Mouse (Mus musculus) liver, embryonic 15.5 days (tissue): ENCODE data around the gene Olfr132. TPM values are rescaled to one million over a fixed set of nuclear protein-coding genes. Genes with fewer than 3 reads are reported as not detected.
"Not testable (repeated sequence)": the region's sequence is repeated elsewhere in the genome, so short reads cannot be mapped to it uniquely, and the experiment has no call there.

Experiments
- ATAC-seq: fragments of 200-750 bp; cut with Nextera tagmentation; 2 replicates; pipeline ENCODE4 v1.8.0; 2017; ENCODE audit warnings: moderate number of reproducible peaks, mild to moderate bottlenecking, moderate library complexity; ENCODE audit not compliant: insufficient read depth
- H3K27ac ChIP-seq: fragments of 300-500 bp; sonication (generic); replicated peaks from 2 replicates; pipeline ENCODE4 v1.5.1; 2015; ENCODE audit warnings: mild to moderate bottlenecking, inconsistent platforms
- H3K27me3 ChIP-seq: fragments of 300-500 bp; sonication (generic); 2 replicates; pipeline ENCODE4 v1.6.1; 2015; ENCODE audit warnings: mild to moderate bottlenecking, inconsistent platforms
- H3K36me3 ChIP-seq: fragments of 300-500 bp; sonication (generic); replicated peaks from 2 replicates; pipeline ENCODE4 v1.6.1; 2015; ENCODE audit warnings: moderate library complexity, mild to moderate bottlenecking, inconsistent platforms
- H3K4me1 ChIP-seq: fragments of 300-500 bp; sonication (generic); replicated peaks from 2 replicates; pipeline ENCODE4 v1.6.1; 2015; ENCODE audit warnings: inconsistent platforms
- H3K4me2 ChIP-seq: fragments of 300-500 bp; sonication (generic); 2 replicates; pipeline ENCODE4 v1.6.1; 2015; ENCODE audit warnings: moderate library complexity, mild to moderate bottlenecking, inconsistent platforms
- H3K4me3 ChIP-seq: fragments of 300-500 bp; sonication (generic); replicated peaks from 2 replicates; pipeline ENCODE4 v1.5.1; 2015; ENCODE audit warnings: mild to moderate bottlenecking, inconsistent platforms
- H3K9ac ChIP-seq: fragments of 300-500 bp; sonication (generic); 2 replicates; pipeline ENCODE4 v1.6.1; 2015; ENCODE audit warnings: moderate library complexity, mild to moderate bottlenecking, inconsistent platforms
- H3K9me3 ChIP-seq: fragments of 300-500 bp; sonication (generic); replicated peaks from 2 replicates; pipeline ENCODE4 v1.6.1; 2016; ENCODE audit warnings: inconsistent platforms
- WGBS: fragments of 180-500 bp; shearing (Covaris S2); methylation state at CpG from one replicate; pipeline ENCODE4 v1.1.7; 2015; ENCODE audit warnings: mixed read lengths; ENCODE audit not compliant: insufficient replicate concordance; 5-methylcytosine and 5-hydroxymethylcytosine counted together
- polyA plus RNA-seq: library from polyadenylated mRNA; unstranded; fragments of >200 nt; fragmentation: Nextera tagmentation; extraction: Ambion mirVana; gene quantifications from 2 replicates; pipeline ENCODE4 v1.2.1, GENCODE M21; 2015

Gene Olfr132
- polyA plus RNA-seq, result not detected in 2 replicates

DNA sequence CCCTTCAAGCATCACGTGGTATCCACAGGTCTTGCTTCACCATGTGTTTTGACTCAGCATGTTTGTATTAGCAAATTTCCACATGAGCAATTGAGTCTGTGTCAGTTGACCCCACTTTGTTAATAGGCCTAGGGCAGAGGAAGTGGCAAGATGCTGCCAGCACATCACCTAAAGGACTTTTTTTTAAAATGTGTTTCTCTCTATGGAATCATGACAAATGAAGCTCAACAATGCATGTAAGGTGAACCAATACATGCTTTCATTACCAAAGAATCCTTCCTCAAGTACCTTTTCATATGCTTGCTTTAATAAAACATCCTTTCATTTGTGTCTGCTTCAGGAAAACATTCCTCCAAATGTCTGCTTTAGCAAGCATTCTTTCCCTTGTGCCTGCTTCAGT lies at the start of gene Olfr132:
TSS of gene Olfr132 (minus strand) at position 101 of the 400 bp plus-strand sequence.
- no peak for ATAC-seq
- H3K4me1 ChIP-seq, result no peaks in the 10 kb centered on the region
- H3K9ac ChIP-seq, result no peak within 1 kb of the TSS
- no peaks in the 10 kb centered on the region for H3K36me3 ChIP-seq
- no peaks in the 10 kb centered on the region for H3K27me3 ChIP-seq
- no peak within 1 kb of the TSS for H3K4me2 ChIP-seq
- H3K27ac ChIP-seq, result no peak within 1 kb of the TSS
- WGBS, result 29% methylated on average over 1 of the region's 1 CpGs
- H3K4me3 ChIP-seq, result no peak within 1 kb of the TSS
- H3K9me3 ChIP-seq, result no peaks in the 10 kb centered on the region

GRCm38 (mm10) chr17:38171088-38171487 lies 36.8 kb upstream of the Olfr132 start, which contains the start of gene Olfr134:
Olfr134 (plus strand) TSS chr17:38171388.
- H3K9me3 ChIP-seq, result no peaks in the 10 kb centered on the region
- no peak within 1 kb of the TSS for H3K4me3 ChIP-seq
- H3K27ac ChIP-seq, result no peak within 1 kb of the TSS
- no peaks in the 10 kb centered on the region for H3K36me3 ChIP-seq
- H3K9ac ChIP-seq, result no peak within 1 kb of the TSS
- no peak within 1 kb of the TSS for H3K4me2 ChIP-seq
- 55% methylated on average over 3 of the region's 3 CpGs for WGBS
- H3K4me1 ChIP-seq, result no peaks in the 10 kb centered on the region
- ATAC-seq, result no peak
- no peaks in the 10 kb centered on the region for H3K27me3 ChIP-seq

GRCm38 (mm10) chr17:38144981-38145380 lies 10.7 kb upstream of the Olfr132 start, which contains the start of gene Olfr133:
Olfr133 (plus strand) TSS chr17:38145281.
- H3K4me2 ChIP-seq, result no peak within 1 kb of the TSS
- no peaks in the 10 kb centered on the region for H3K4me1 ChIP-seq
- H3K27me3 ChIP-seq, result no peaks in the 10 kb centered on the region
- no peak within 1 kb of the TSS for H3K27ac ChIP-seq
- no peak within 1 kb of the TSS for H3K9ac ChIP-seq
- ATAC-seq, result no peak
- H3K9me3 ChIP-seq, result no peaks in the 10 kb centered on the region
- H3K4me3 ChIP-seq, result no peak within 1 kb of the TSS
- 51% methylated on average over 2 of the region's 2 CpGs for WGBS
- no peaks in the 10 kb centered on the region for H3K36me3 ChIP-seq

DNA sequence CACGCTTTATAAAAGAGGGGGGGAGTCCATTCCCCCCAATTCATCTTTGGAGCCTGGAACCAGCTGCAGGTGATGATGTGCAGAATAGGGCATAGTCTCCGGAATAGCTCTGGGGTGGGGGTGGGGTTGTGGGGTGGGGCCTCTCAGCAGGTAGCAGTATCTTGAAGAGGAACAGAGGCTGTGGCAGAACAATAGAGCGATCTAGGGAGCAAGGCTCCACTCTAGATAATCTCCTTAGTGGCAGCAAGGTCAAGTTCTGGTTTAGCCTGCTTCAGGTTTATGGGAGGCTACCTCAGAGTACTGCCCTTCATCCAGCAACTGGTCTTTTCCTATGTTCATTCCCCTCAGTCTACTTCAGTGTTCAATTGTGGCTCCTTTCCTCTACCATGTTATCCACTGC lies 9.0 kb downstream of the Olfr132 start:
- H3K27me3 ChIP-seq, H3K9ac ChIP-seq, ATAC-seq, H3K4me3 ChIP-seq, H3K4me2 ChIP-seq, H3K4me1 ChIP-seq, H3K36me3 ChIP-seq, H3K9me3 ChIP-seq, H3K27ac ChIP-seq: not testable (repeated sequence)
- 54% methylated on average over 3 of the region's 3 CpGs for WGBS

GRCm38 (mm10) chr17:38124199-38124598 lies 10.1 kb downstream of the Olfr132 start:
- H3K4me2 ChIP-seq, H3K9ac ChIP-seq, H3K9me3 ChIP-seq, H3K27ac ChIP-seq, ATAC-seq, H3K4me3 ChIP-seq, H3K36me3 ChIP-seq, H3K4me1 ChIP-seq, H3K27me3 ChIP-seq: not testable (repeated sequence)
- 44% methylated on average over 1 of the region's 1 CpGs for WGBS

GRCm38 (mm10) chr17:38088593-38088992 lies 45.7 kb downstream of the Olfr132 start, which contains the start of gene Olfr131:
Olfr131 (minus strand) TSS chr17:38088693.
- no peaks in the 10 kb centered on the region for H3K27me3 ChIP-seq
- H3K9me3 ChIP-seq, result no peaks in the 10 kb centered on the region
- no peak within 1 kb of the TSS for H3K4me2 ChIP-seq
- no peak within 1 kb of the TSS for H3K27ac ChIP-seq
- no peaks in the 10 kb centered on the region for H3K36me3 ChIP-seq
- ATAC-seq, result no peak
- no peak within 1 kb of the TSS for H3K4me3 ChIP-seq
- no peak within 1 kb of the TSS for H3K9ac ChIP-seq
- no peaks in the 10 kb centered on the region for H3K4me1 ChIP-seq

GRCm38 (mm10) chr17:38082364-38082763 lies 52.0 kb downstream of the Olfr132 start:
- Histone ChIP-seq H3K4me2 (no peak overlapping the region), H3K36me3 (no peaks in the 10 kb centered on the region), H3K9ac (no peak overlapping the region), H3K27ac (no peak overlapping the region), H3K9me3 (no peaks in the 10 kb centered on the region), H3K4me3 (no peak overlapping the region), H3K4me1 (no peaks in the 10 kb centered on the region), H3K27me3 (no peaks in the 10 kb centered on the region)
- no peak for ATAC-seq
- WGBS, result 65% methylated on average over 4 of the region's 4 CpGs

Other genes with a start within 250 kb of the Olfr132 start
- gene Olfr127, start 234.1 kb downstream of the Olfr132 start, polyA plus RNA-seq, result not detected in 2 replicates
- not detected in 2 replicates for gene Olfr128, start 214.0 kb downstream of the Olfr132 start, polyA plus RNA-seq
- gene Olfr761, start 181.4 kb downstream of the Olfr132 start, polyA plus RNA-seq, result not detected in 2 replicates
- gene Olfr129, start 74.4 kb downstream of the Olfr132 start, polyA plus RNA-seq, result not detected in 2 replicates
- not detected in 2 replicates for gene Olfr130, start 70.6 kb downstream of the Olfr132 start, polyA plus RNA-seq
- not detected in 2 replicates for gene Olfr131, start 45.8 kb downstream of the Olfr132 start, polyA plus RNA-seq
- gene Olfr133, start 10.8 kb upstream of the Olfr132 start, polyA plus RNA-seq, result not detected in 2 replicates
- gene Olfr134, start 36.9 kb upstream of the Olfr132 start, polyA plus RNA-seq, result not detected in 2 replicates
- not detected in 2 replicates for gene Olfr135, start 69.8 kb upstream of the Olfr132 start, polyA plus RNA-seq
- not detected in 2 replicates for gene Olfr138, start 126.5 kb upstream of the Olfr132 start, polyA plus RNA-seq
- gene Olfr137, start 173.0 kb upstream of the Olfr132 start, polyA plus RNA-seq, result not detected in 2 replicates
- not detected in 2 replicates for gene Olfr136, start 195.3 kb upstream of the Olfr132 start, polyA plus RNA-seq